Mouse (Mus musculus) hindbrain, embryonic 12.5 days (tissue): ENCODE data around the gene Mest. TPM values are rescaled to one million over a fixed set of nuclear protein-coding genes. Genes with fewer than 3 reads are reported as not detected.

ENCODE experiments used
- ATAC-seq: fragments of 200-750 bp; cut with Nextera tagmentation; 2 replicates; pipeline ENCODE4 v1.8.0; 2017; ENCODE audit warnings: moderate TSS enrichment; ENCODE audit not compliant: low FRiP score
- H3K27ac ChIP-seq: fragments of 300-500 bp; sonication (generic); 2 replicates; pipeline ENCODE4 v1.5.1; 2016; ENCODE audit warnings: mild to moderate bottlenecking
- H3K27me3 ChIP-seq: fragments of 300-500 bp; sonication (generic); 2 replicates; pipeline ENCODE4 v1.6.1; 2016; ENCODE audit warnings: mild to moderate bottlenecking
- H3K36me3 ChIP-seq: fragments of 300-500 bp; sonication (generic); 2 replicates; pipeline ENCODE4 v1.6.1; 2016; ENCODE audit warnings: mild to moderate bottlenecking
- H3K4me1 ChIP-seq: fragments of 300-500 bp; sonication (generic); 2 replicates; pipeline ENCODE4 v1.6.1; 2016
- H3K4me2 ChIP-seq: fragments of 300-500 bp; sonication (generic); replicated peaks from 2 replicates; pipeline ENCODE4 v1.6.1; 2016; ENCODE audit warnings: mild to moderate bottlenecking
- H3K4me3 ChIP-seq: fragments of 300-500 bp; sonication (generic); 2 replicates; pipeline ENCODE4 v1.5.1; 2016; ENCODE audit warnings: mild to moderate bottlenecking
- H3K9ac ChIP-seq: fragments of 300-500 bp; sonication (generic); 2 replicates; pipeline ENCODE4 v1.6.1; 2016; ENCODE audit warnings: mild to moderate bottlenecking, moderate library complexity
- H3K9me3 ChIP-seq: fragments of 300-500 bp; sonication (generic); replicated peaks from 2 replicates; pipeline ENCODE4 v1.6.1; 2016; ENCODE audit warnings: mild to moderate bottlenecking
- WGBS: fragments of 180-500 bp; shearing (Covaris S2); methylation state at CpG from one replicate; pipeline ENCODE4 v1.1.7; 2016; 5-methylcytosine and 5-hydroxymethylcytosine counted together
- polyA plus RNA-seq: library from polyadenylated mRNA; unstranded; fragments of >200 nt; fragmentation: Nextera tagmentation; extraction: Ambion mirVana; gene quantifications from 2 replicates; pipeline ENCODE4 v1.2.1, GENCODE M21; 2016

Gene Mest
- 763 and 927 TPM in 2 replicates for polyA plus RNA-seq

DNA sequence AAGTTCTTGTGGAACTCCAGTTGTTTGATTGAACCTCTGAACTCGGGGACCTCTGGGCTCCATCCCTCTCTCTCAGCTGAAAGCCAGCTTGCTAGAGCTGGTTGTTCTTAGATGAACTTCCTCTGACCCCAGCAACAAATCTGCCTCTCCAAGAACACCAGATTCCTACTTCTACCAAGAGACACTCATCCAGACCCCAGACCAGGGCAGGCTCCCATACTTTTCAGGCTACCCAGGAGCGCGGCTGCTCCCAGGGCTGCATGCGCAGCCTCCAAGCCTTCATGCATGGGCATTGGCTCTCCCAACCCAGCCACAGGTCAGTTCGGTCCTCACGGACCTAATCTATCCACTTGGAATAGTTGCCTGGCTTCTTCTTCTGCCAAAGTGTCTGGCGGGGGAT, at the start of gene Mest:
Gene Mest (plus strand): TSS at position 217 of the 400 bp plus-strand sequence.
- Histone ChIP-seq H3K9ac (no peak within 1 kb of the TSS), H3K9me3 (no peaks in the 10 kb centered on the region), H3K36me3 (no peaks in the 10 kb centered on the region), H3K27ac (peak within 1 kb of the TSS; percentile 82), H3K4me1 (peaks cover 20% of the 10 kb centered on the region), H3K27me3 (no peaks in the 10 kb centered on the region), H3K4me2 (no peak within 1 kb of the TSS), H3K4me3 (no peak within 1 kb of the TSS)
- ATAC-seq, result no peak
- WGBS, result 75% methylated on average over 7 of the region's 7 CpGs

DNA sequence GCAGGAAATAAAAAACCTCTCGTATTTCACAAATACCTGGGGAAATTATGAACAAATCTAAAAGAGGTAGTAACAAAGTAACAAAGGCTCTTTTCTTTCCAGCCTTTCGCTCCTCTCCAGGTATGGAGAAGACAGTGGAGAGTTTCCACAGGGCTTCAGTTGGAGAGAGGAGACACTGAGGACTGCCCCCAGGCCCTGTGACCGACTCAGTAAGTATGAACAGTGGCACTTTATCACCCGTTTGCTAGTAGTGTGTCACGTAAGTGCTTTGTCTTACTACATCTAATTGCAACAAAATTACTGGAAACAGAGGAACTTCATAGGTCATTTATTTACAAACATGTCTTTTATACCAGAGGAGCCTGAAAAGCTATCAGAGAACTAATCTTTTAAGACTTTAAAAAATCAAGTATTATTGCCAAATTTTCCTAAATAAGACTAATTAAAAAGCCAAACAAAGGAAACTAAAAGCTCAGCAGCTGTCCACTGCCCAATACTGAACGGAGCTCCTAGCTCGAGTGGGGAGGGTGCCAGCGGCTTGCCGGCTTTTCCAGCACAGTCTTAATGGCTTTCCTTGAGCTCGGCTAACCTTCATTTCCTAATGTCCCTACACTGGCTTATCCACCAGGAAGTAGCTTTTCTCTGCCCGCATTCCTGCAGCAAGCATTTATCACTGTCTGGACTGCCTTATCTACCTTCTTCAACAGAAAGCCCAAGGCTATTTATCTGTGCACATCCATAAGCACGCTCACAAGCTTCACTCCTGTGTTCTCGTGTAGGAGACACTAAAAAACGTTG, 49.4 kb upstream of the Mest start:
- Histone ChIP-seq H3K27ac (peak overlapping the region; percentile 93), H3K9me3 (no peaks in the 10 kb centered on the region), H3K27me3 (no peaks in the 10 kb centered on the region), H3K9ac (0 out of 2 replicates have a peak overlapping the region, but pooled peaks have one; percentile 32), H3K4me2 (peak overlapping the region; percentile 23; the same call in 1 of the 2 replicates), H3K4me1 (peaks cover 53% of the 10 kb centered on the region), H3K36me3 (no peaks in the 10 kb centered on the region), H3K4me3 (no peak overlapping the region)
- 31% methylated on average over 14 of the region's 14 CpGs for WGBS
- peak; percentile 37; the same call in 1 of the 2 replicates for ATAC-seq

DNA sequence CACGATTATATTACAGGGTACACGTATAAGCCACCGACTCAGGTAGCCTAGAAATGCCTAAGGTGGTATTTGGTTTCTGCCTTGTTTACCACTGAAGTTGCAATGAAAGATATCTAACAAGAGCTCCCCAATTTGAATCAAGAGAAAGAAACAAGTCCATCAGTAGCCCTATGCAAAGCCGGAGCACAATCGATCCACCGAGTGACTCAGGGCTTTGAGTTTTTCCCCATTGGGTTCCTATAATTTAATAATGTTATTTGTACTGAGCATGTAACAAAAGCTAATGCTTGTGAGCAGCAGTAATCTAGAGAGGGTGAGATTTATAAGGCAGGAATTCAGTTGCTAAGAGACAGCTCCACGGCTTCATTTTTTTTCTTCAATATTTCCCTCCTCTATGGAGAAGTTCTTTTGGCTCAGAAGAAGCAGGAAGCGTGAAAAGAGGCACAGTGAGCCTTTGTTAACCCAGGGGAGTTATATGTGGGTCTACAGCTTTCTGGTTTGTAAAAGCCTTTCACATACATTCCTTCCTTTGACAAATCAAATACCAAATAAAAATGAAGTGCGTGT, 48.5 kb upstream of the Mest start:
- Histone ChIP-seq H3K4me1 (peaks cover 57% of the 10 kb centered on the region), H3K4me3 (no peak overlapping the region), H3K36me3 (no peaks in the 10 kb centered on the region), H3K27me3 (no peaks in the 10 kb centered on the region), H3K27ac (peak overlapping the region; percentile 93), H3K9ac (0 out of 2 replicates have a peak overlapping the region, but pooled peaks have one; percentile 58), H3K9me3 (no peaks in the 10 kb centered on the region), H3K4me2 (peak overlapping the region; percentile 41)
- WGBS, result 38% methylated on average over 9 of the region's 9 CpGs
- peak; percentile 15; the same call in 1 of the 2 replicates for ATAC-seq

DNA sequence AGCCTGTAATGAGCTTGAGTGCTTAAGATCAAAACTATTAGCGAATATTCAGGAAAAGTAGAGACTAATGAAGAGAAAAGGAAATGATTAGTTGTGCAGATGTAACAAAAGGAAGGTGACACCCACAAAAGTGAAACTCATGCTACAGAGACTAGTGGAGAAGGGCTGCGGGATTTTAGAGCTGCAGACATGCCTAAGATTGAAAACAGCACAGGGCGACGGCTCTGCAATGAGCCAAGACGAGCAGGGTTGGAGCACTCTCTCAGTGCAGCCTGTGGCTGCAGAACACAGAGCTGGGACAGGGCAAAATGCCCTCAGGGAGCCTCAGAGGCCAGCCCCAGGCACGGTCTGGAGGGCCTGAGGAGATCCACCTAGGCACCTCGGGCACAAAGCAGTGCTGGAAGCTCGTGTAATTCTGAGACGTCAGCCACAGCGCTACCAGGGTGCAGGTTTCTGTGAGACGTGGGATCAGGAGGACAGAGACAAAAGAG, 48.0 kb upstream of the Mest start:
- Histone ChIP-seq H3K27me3 (no peaks in the 10 kb centered on the region), H3K9ac (peak overlapping the region; percentile 58; the same call in 1 of the 2 replicates), H3K4me3 (no peak overlapping the region), H3K36me3 (no peaks in the 10 kb centered on the region), H3K4me2 (peak overlapping the region; percentile 41), H3K27ac (peak overlapping the region; percentile 93), H3K9me3 (no peaks in the 10 kb centered on the region), H3K4me1 (peaks cover 54% of the 10 kb centered on the region)
- peak; percentile 47 for ATAC-seq
- WGBS, result 11% methylated on average over 11 of the region's 11 CpGs

DNA sequence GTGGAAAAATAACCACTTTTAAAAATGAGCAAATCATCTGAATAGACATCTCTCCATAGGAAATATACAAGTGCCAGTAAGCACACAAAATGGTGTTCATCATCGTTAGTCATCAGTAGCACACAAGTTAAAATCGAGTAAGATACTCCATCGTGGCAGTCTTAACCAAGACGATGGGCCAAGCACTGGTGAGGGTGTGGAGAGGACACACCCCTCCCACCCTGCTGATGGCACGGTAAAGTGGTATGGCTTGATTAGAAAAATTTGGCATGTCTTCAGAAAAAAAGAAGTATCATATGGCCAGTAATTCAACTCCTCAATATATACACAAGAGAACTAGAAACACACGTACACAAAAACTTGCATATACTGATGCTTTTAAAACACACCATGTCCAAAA, 46.8 kb upstream of the Mest start:
- no peaks in the 10 kb centered on the region for H3K27me3 ChIP-seq
- H3K9me3 ChIP-seq, result no peaks in the 10 kb centered on the region
- no peak overlapping the region for H3K4me3 ChIP-seq
- no peak overlapping the region for H3K9ac ChIP-seq
- no peaks in the 10 kb centered on the region for H3K36me3 ChIP-seq
- H3K4me1 ChIP-seq, result peaks cover 46% of the 10 kb centered on the region
- H3K4me2 ChIP-seq, result no peak overlapping the region
- WGBS, result 88% methylated on average over 6 of the region's 6 CpGs
- H3K27ac ChIP-seq, result 0 out of 2 replicates have a peak overlapping the region, but pooled peaks have one; percentile 52
- ATAC-seq, result no peak

DNA sequence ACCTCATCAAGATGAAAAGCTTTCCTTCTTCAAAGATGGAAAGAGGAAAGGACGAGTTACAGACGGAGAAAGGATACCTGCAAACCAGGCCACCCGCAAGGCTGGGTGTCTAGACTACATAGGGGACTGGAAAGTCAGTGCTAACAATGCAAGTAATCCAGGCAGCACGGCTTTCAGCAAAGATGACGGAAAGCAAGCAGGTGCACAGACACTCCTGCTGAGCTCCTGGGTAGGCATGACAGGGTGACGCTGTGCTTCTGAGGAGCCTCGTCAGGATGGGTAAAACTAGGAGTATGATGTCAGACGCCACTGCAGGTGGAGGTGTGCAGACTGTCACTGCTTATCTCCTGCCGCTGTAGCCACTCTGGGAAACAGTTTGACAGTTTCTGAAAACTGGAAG, 45.8 kb upstream of the Mest start:
- no peaks in the 10 kb centered on the region for H3K9me3 ChIP-seq
- H3K9ac ChIP-seq, result no peak overlapping the region
- no peak for ATAC-seq
- no peaks in the 10 kb centered on the region for H3K36me3 ChIP-seq
- no peaks in the 10 kb centered on the region for H3K27me3 ChIP-seq
- WGBS, result 79% methylated on average over 9 of the region's 9 CpGs
- H3K4me2 ChIP-seq, result no peak overlapping the region
- no peak overlapping the region for H3K4me3 ChIP-seq
- H3K4me1 ChIP-seq, result peaks cover 46% of the 10 kb centered on the region
- peak overlapping the region; percentile 67 for H3K27ac ChIP-seq

DNA sequence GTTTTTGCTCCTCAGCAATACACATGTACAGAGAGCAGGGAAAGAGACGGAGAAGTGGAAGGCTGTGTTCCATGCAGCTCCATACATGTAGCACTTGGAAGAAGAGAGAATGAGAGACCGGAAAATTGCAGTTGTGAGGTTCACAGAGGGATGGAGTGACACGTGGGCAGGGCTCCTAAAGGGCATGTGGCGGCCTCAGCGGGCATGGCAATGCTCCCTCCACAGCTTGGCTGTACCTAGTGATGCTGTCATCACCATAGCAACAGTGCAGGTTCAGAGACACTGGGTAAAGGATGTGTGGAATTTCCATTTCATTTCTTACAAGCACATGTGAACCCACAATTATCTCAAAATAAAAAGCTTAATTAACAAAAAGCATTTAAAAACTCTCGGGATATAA, 44.9 kb upstream of the Mest start:
- no peak overlapping the region for H3K4me3 ChIP-seq
- 39% methylated on average over 6 of the region's 6 CpGs for WGBS
- no peaks in the 10 kb centered on the region for H3K36me3 ChIP-seq
- H3K27me3 ChIP-seq, result no peaks in the 10 kb centered on the region
- H3K9me3 ChIP-seq, result no peaks in the 10 kb centered on the region
- no peak overlapping the region for H3K4me2 ChIP-seq
- ATAC-seq, result peak; percentile 77
- H3K4me1 ChIP-seq, result peaks cover 48% of the 10 kb centered on the region
- H3K9ac ChIP-seq, result no peak overlapping the region
- H3K27ac ChIP-seq, result peak overlapping the region; percentile 62

DNA sequence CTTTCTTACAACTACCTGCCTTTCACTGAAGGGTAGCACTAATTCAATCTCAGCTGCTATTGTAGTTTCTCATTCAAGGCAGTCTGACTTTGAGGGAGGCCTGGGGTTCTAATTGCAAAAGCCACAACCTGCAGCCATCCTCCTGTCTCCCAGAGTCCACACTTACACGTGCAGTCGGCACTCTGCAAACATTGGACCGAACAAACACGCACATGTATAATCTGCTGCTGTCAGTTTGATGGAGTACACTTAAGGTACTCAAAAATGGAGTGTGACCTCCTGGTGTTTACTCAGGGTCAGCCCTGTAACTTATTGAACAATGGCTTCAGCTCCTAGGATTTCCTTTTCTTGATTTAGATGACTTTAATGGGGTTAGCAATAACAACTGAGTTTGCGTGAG, 43.8 kb upstream of the Mest start:
- Histone ChIP-seq H3K9me3 (no peaks in the 10 kb centered on the region), H3K9ac (no peak overlapping the region), H3K4me2 (no peak overlapping the region), H3K27ac (peak overlapping the region; percentile 55; the same call in 1 of the 2 replicates), H3K4me3 (no peak overlapping the region), H3K27me3 (no peaks in the 10 kb centered on the region), H3K36me3 (no peaks in the 10 kb centered on the region), H3K4me1 (peaks cover 39% of the 10 kb centered on the region)
- 62% methylated on average over 5 of the region's 5 CpGs for WGBS
- ATAC-seq, result no peak

DNA sequence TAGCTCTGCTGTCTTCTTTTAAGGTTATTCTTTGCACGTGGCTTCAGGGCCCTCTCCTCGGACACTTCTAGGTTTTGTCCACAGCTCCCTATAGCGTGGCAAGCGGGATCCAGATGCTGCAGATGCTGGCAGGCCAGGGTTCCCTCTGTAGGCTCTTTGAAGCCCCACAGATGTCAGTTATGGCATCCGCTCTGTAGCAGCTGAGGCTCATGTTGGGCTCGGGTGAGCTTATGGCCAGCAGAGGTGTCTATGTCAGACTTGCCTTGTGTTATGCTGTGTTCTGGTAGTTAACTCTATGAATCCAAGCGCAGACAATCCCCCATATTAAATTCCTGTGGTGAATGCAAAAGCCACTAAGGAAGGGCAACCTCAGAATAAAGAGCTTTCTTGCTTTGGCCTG, 42.9 kb upstream of the Mest start:
- 69% methylated on average over 7 of the region's 7 CpGs for WGBS
- H3K27ac ChIP-seq, result peak overlapping the region; percentile 30; the same call in 1 of the 2 replicates
- peaks cover 30% of the 10 kb centered on the region for H3K4me1 ChIP-seq
- H3K9me3 ChIP-seq, result no peaks in the 10 kb centered on the region
- no peaks in the 10 kb centered on the region for H3K27me3 ChIP-seq
- no peak for ATAC-seq
- no peaks in the 10 kb centered on the region for H3K36me3 ChIP-seq
- H3K4me3 ChIP-seq, result no peak overlapping the region
- H3K4me2 ChIP-seq, result no peak overlapping the region
- H3K9ac ChIP-seq, result no peak overlapping the region

DNA sequence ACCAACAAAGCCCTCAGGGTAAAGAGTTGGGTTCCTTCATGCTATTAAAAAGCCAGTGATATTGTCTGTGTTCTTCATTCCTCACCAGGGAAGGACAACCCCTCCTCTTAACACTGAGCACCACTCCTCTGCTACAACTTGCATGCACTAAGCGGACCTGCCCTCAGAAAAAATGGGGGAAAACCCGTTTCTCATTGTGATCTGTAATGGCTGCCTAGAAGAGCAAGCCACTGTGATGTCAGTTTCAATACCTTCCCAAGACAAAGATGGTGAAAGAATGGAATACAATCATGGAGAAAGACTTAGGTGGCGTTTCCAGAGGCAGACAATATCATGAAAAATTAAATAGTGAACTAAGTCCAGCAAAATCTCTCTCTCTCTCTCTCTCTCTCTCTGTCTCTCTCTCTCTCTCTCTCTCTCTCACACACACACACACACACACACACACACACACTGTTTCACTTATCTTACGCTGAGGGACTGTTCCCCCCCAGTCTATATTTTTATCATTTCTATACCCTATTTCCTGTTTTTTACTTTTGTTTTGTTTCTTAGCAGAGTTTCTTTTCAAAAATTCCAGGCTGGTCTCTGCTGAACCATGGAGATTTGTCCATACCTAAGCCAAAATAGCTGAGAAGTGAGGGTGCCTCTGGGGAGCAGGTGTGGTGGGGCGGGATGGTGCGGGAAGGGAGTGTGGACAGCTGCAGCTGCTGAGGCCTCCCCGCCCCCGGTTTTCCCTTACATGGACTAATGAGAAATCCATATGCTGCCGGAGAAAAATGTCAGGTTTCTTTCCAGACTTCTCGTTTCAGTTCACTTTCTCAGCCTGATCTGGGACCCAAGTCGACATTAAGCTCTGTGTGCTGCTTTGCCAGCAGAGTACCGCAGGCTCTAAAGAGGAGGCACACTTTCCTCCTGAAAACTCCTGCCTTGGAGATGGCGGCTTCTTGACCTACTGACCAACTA, 41.1 kb upstream of the Mest start:
- no peak for ATAC-seq
- Histone ChIP-seq H3K9ac (no peak overlapping the region), H3K27ac (peak overlapping the region; percentile 71), H3K27me3 (no peaks in the 10 kb centered on the region), H3K4me2 (no peak overlapping the region), H3K9me3 (no peaks in the 10 kb centered on the region), H3K4me3 (no peak overlapping the region), H3K4me1 (peaks cover 23% of the 10 kb centered on the region), H3K36me3 (no peaks in the 10 kb centered on the region)
- WGBS, result 49% methylated on average over 13 of the region's 13 CpGs

DNA sequence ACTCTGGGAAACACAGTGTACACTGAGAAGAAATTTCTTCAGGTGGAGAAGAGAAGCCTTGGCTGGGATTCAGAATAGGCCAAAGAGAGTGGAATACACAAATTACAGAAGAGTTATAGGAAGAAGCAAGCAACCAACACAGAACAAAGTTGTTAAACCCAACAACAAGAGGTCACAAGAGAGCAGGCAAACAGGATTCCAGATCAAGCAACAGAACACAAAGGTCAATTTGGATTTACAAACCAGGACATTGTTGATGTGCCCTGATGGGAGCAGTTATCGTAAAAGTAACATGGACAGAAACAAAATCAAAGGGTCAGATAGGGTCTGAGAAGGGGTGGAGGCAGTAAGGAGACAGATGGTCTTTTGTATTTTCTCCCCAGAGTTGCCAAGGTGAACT, 38.8 kb upstream of the Mest start:
- Histone ChIP-seq H3K4me3 (no peak overlapping the region), H3K9me3 (no peaks in the 10 kb centered on the region), H3K4me2 (no peak overlapping the region), H3K27ac (no peak overlapping the region), H3K4me1 (peaks cover 13% of the 10 kb centered on the region), H3K36me3 (no peaks in the 10 kb centered on the region), H3K9ac (no peak overlapping the region), H3K27me3 (no peaks in the 10 kb centered on the region)
- no peak for ATAC-seq
- 75% methylated on average over 1 of the region's 1 CpGs for WGBS

DNA sequence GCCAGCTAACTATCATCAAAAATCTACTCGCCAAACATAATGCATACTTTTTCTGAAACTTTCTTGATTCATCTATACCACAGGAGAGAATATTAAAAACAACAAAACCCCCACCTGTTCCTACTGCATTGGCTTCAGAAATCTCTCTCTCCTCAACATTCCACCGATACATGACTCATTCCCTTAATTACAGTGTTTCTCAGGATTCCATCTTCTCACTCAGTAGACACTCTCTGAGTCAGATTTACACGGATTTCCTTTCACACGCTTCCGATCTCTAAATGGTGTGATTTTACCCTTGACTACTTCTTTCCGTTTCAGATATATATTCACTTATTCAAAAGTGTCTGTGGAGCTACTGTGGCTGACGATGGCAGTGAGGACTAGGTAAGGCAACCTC, 36.1 kb upstream of the Mest start:
- H3K4me3 ChIP-seq, result no peak overlapping the region
- H3K36me3 ChIP-seq, result no peaks in the 10 kb centered on the region
- H3K9ac ChIP-seq, result no peak overlapping the region
- no peaks in the 10 kb centered on the region for H3K27me3 ChIP-seq
- ATAC-seq, result no peak
- H3K27ac ChIP-seq, result no peak overlapping the region
- WGBS, result 94% methylated on average over 7 of the region's 7 CpGs
- H3K4me2 ChIP-seq, result no peak overlapping the region
- no peaks in the 10 kb centered on the region for H3K9me3 ChIP-seq
- H3K4me1 ChIP-seq, result peaks cover 11% of the 10 kb centered on the region
